In genomic region chr1:166002520-166003155, GRCm38 (mm10) we compare ENCODE assay signal across 8 mouse cellular contexts. TPM values are rescaled to one million over a fixed set of nuclear protein-coding genes. Genes with fewer than 3 reads are reported as not detected.
DNase-seq lines count a peak whose midpoint lies in the region; ATAC-seq lines count a peak whose summit lies in the region.

Pou2f1 (minus strand) TSS chr1:166002678.

- peak within 1 kb of the TSS; percentile 99 for H3K4me3 ChIP-seq in heart, embryonic 10.5 days
- peak within 1 kb of the TSS; percentile 97 for H3K4me3 ChIP-seq in kidney, embryonic 15.5 days (replicated peaks)

- H3K4me2 ChIP-seq in kidney, embryonic 15.5 days = peak within 1 kb of the TSS; percentile 96

- H3K36me3 ChIP-seq in heart, embryonic 10.5 days = no peaks in the 10 kb centered on the region
- H3K36me3 ChIP-seq in kidney, embryonic 15.5 days = no peaks in the 10 kb centered on the region

- no peaks in the 10 kb centered on the region for H3K9me3 ChIP-seq in heart, embryonic 10.5 days
- H3K9me3 ChIP-seq in kidney, embryonic 15.5 days (replicated peaks) = no peaks in the 10 kb centered on the region

- H3K27ac ChIP-seq in heart, embryonic 10.5 days = peak within 1 kb of the TSS; percentile 97
- H3K27ac ChIP-seq in kidney, embryonic 15.5 days = peak within 1 kb of the TSS; percentile 91

- peak within 1 kb of the TSS; percentile 93 for H3K9ac ChIP-seq in kidney, embryonic 15.5 days

- under 1% methylated on average over 61 of the region's 61 CpGs for WGBS in heart, embryonic 10.5 days
- under 1% methylated on average over 60 of the region's 61 CpGs for WGBS in kidney, embryonic 15.5 days

- peaks cover 34% of the 10 kb centered on the region for H3K4me1 ChIP-seq in heart, embryonic 10.5 days
- peaks cover 24% of the 10 kb centered on the region for H3K4me1 ChIP-seq in kidney, embryonic 15.5 days

- no peaks in the 10 kb centered on the region for H3K27me3 ChIP-seq in heart, embryonic 10.5 days (ENCODE audit: insufficient read depth, poor library complexity, severe bottlenecking)
- no peaks in the 10 kb centered on the region for H3K27me3 ChIP-seq in kidney, embryonic 15.5 days

- DNase-seq in B cell, adult 2 months = peak; percentile 98
- DNase-seq in brain, adult 2 months (ENCODE audit: low read depth, low spot score) = peak; percentile 99
- peak; percentile 98 for DNase-seq in heart, embryonic 10.5 days (ENCODE audit: low spot score)
- peak; percentile 98 for DNase-seq in liver
- DNase-seq in spleen, postnatal 4 days (ENCODE audit: low spot score in 2 of 2) = peak; percentile 96 to 98

- ATAC-seq in erythroblast, adult 5-6 weeks (replicated peaks; ENCODE audit: low FRiP score, poor library complexity, severe bottlenecking) = peak; percentile 83
- peak; percentile 91 for ATAC-seq in kidney, embryonic 15.5 days (replicated peaks; ENCODE audit: low FRiP score)
- peak; percentile 69 for ATAC-seq in monocyte, adult 5-6 weeks (replicated peaks; ENCODE audit: insufficient number of reproducible peaks, low FRiP score, low TSS enrichment, poor library complexity, severe bottlenecking)

RNA-seq across cellular contexts. Expression of gene Pou2f1, which starts in this region (rescaled TPM):
- 15.7 and 22.1 TPM in 2 replicates for total RNA-seq in erythroblast, adult 5-6 weeks (2015; ENCODE audit: low replicate concordance)
- total RNA-seq in erythroblast, adult 5-6 weeks (2017; ENCODE audit: low replicate concordance) = 13.9 and 14.8 TPM in 2 replicates
- polyA plus RNA-seq in heart, embryonic 10.5 days (2016; fragmentation: Nextera tagmentation; extraction: Ambion mirVana) = 12.9 and 18.4 TPM in 2 replicates
- 19.5 TPM in 2 replicates for polyA plus RNA-seq in kidney, embryonic 15.5 days (2015; fragmentation: Nextera tagmentation; extraction: Ambion mirVana)
- total RNA-seq in monocyte, adult 5-6 weeks (2017) = 11.7 to 22.8 TPM (median 18.7 TPM) in 3 replicates

Comparison
In these comparisons a context has a peak if more than half of its experiments do, and no peak if none do; other contexts are left out.
1. Peak in every context shown above with its lines: DNase-seq, ATAC-seq, H3K4me3 ChIP-seq and H3K27ac ChIP-seq.